Mouse (Mus musculus): ENCODE measurements around the gene Wnt10b. TPM values are rescaled to one million over a fixed set of nuclear protein-coding genes. Genes with fewer than 3 reads are reported as not detected.

The Wnt10b gene
- total and polyA plus RNA-seq, 3 experiments, result 0.20 to 0.29 (median 0.23) TPM

DNA sequence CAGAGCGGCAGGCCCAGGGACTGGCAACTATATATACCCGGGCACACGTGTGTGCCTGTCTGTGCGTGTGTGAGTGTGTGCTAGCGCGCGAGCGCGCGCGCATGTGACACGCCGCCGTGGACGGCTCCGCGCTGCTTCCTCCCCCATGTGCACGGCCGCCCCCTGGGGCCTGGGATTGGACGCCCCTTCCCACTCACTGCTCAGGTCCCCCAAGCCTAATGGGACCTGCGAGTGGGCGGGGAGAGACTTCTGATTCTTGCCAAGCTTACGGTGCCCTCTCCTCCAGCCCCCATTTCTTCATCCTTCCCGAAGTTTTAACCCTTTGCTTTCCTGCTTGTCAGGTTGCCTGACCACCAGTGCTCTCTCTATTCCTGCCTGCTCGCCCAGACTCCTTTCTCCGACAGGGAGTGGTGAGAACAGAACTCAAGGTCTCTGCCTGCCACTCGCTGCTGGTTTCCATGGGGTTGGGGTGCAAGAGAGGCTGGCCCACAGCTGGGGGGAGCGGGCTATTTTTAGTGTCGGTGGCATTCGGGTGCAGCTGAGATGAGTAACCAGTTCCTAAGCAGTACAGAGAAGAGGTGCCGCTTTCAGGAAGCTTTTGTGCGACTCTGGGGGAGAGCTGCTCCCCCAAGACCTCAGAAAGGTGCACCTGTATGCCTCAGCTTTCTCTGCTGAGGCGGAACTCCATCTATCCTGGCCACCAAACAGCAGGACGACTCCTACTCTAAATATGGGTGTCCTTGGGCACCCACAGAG lies 30.1 kb upstream of the Wnt10b start:
- DNase-seq, result peak; percentile 50 to 60
- Histone ChIP-seq H3K36me3 (ENCODE audit: control insufficient read depth, insufficient read depth, low read length) (no peaks in the 10 kb centered on the region; the same call in 1 of the 2 replicates), H3K27ac (no peak overlapping the region), H3K27me3 (ENCODE audit: control insufficient read depth, insufficient read depth, low read length) (peaks cover 2% of the 10 kb centered on the region; the same call in 1 of the 2 replicates), H3K4me3 (peak overlapping the region; percentile 43), H3K9ac (ENCODE audit: low read depth, low read length) (peak overlapping the region; percentile 43), H3K79me2 (replicated peaks; ENCODE audit: control insufficient read depth, insufficient read depth, low read length) (no peaks in the 10 kb centered on the region), H3K4me1 (ENCODE audit: control insufficient read depth, insufficient read depth, low read length) (peaks cover 3% of the 10 kb centered on the region; the same call in 1 of the 2 replicates)
- intact Hi-C loops (cut with DNase I), result no loop called here
- WGBS, result 2% methylated on average over 34 of the region's 34 CpGs
- TF ChIP-seq EP300 (IDR thresholded peaks at IDR 0.05; ENCODE audit: insufficient read depth, low read depth, low read length) (no peak), POLR2A (IDR thresholded peaks at IDR 0.05; ENCODE audit: insufficient read depth, low read depth, low read length) (no peak), CTCF (IDR thresholded peaks at IDR 0.05) (no peak)

- Histone ChIP-seq H3K36me3 (ENCODE audit: control insufficient read depth, insufficient read depth, low read length) (no peaks in the 10 kb centered on the region), H3K4me3 (peak overlapping the region; percentile 9; the same call in 1 of the 2 replicates), H3K4me1 (ENCODE audit: control insufficient read depth, insufficient read depth, low read length) (peaks cover 3% of the 10 kb centered on the region; the same call in 1 of the 2 replicates), H3K9ac (ENCODE audit: low read depth, low read length) (no peak overlapping the region), H3K27me3 (ENCODE audit: control insufficient read depth, insufficient read depth, low read length) (peaks cover 2% of the 10 kb centered on the region; the same call in 1 of the 2 replicates), H3K79me2 (replicated peaks; ENCODE audit: control insufficient read depth, insufficient read depth, low read length) (no peaks in the 10 kb centered on the region), H3K27ac (no peak overlapping the region)
- intact Hi-C loops (cut with DNase I), result no loop called here
- DNase-seq, result no peak
- 11% methylated on average over 58 of the region's 58 CpGs for WGBS
- no peak for TF ChIP-seq CTCF (IDR thresholded peaks at IDR 0.05)
- TF ChIP-seq EP300 (IDR thresholded peaks at IDR 0.05; ENCODE audit: insufficient read depth, low read depth, low read length), result no peak
- TF ChIP-seq POLR2A (IDR thresholded peaks at IDR 0.05; ENCODE audit: insufficient read depth, low read depth, low read length), result no peak
Measured at GRCm38 (mm10) chr15:98806809-98807770, 29.1 kb upstream of the Wnt10b start.

DNA sequence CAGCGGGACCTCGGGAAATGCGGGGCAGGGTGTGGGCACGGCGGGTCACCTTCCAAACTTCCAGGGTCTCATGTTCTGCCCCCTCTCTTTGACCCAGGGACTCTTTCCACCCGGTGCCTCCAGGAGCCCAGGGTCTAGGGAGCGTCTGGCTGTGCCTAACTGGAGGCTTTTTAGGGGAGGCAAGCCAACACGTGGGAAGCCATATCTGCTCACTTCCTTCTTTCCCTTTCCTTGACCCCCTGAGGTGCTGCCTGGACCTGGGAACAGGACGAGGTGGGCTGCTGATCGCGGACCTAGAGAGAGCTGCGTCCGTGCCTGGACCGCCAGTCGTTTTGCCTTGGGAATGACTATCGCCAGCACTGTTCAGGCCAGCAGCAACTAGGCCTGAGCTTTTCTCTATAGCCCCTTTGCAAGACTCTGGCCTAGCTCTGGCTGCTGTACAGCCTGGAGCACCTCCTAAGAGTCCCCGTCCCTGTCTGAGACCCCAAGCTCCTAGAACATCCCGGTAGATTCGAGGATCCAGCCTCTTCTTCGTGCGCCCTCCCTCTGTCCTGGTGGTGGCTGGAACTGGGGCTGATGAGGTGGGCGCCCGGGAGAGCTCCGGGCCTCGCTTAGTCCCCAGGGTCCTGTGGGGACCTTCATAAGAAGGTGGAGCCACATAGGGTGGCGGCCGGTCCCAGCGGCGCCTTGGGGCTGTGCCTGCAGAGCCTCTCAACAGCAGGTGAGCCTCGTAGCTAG lies 28.3 kb upstream of the Wnt10b start:
- Histone ChIP-seq H3K9ac (ENCODE audit: low read depth, low read length) (no peak overlapping the region), H3K4me1 (ENCODE audit: control insufficient read depth, insufficient read depth, low read length) (peaks cover 3% of the 10 kb centered on the region; the same call in 1 of the 2 replicates), H3K27ac (no peak overlapping the region), H3K27me3 (ENCODE audit: control insufficient read depth, insufficient read depth, low read length) (peaks cover 2% of the 10 kb centered on the region; the same call in 1 of the 2 replicates), H3K4me3 (no peak overlapping the region), H3K36me3 (ENCODE audit: control insufficient read depth, insufficient read depth, low read length) (no peaks in the 10 kb centered on the region), H3K79me2 (replicated peaks; ENCODE audit: control insufficient read depth, insufficient read depth, low read length) (no peaks in the 10 kb centered on the region)
- intact Hi-C loops (cut with DNase I), result no loop called here
- 45% methylated on average over 30 of the region's 30 CpGs for WGBS
- no peak for DNase-seq
- TF ChIP-seq CTCF (IDR thresholded peaks at IDR 0.05), result no peak
- no peak for TF ChIP-seq POLR2A (IDR thresholded peaks at IDR 0.05; ENCODE audit: insufficient read depth, low read depth, low read length)
- no peak for TF ChIP-seq EP300 (IDR thresholded peaks at IDR 0.05; ENCODE audit: insufficient read depth, low read depth, low read length)

- H3K27ac ChIP-seq, result no peak overlapping the region
- H3K36me3 ChIP-seq (ENCODE audit: control insufficient read depth, insufficient read depth, low read length), result no peaks in the 10 kb centered on the region
- intact Hi-C loops (cut with DNase I), result no loop called here
- peaks cover 3% of the 10 kb centered on the region; the same call in 1 of the 2 replicates for H3K4me1 ChIP-seq (ENCODE audit: control insufficient read depth, insufficient read depth, low read length)
- peak overlapping the region; percentile 57 for H3K9ac ChIP-seq (ENCODE audit: low read depth, low read length)
- 5% methylated on average over 63 of the region's 64 CpGs for whole genome bisulfite sequencing
- TF ChIP-seq CTCF (IDR thresholded peaks at IDR 0.05) (peak; percentile 84), POLR2A (IDR thresholded peaks at IDR 0.05; ENCODE audit: insufficient read depth, low read depth, low read length) (no peak)
- H3K79me2 ChIP-seq (replicated peaks; ENCODE audit: control insufficient read depth, insufficient read depth, low read length), result no peaks in the 10 kb centered on the region
- peak overlapping the region; percentile 36 for H3K4me3 ChIP-seq
- H3K27me3 ChIP-seq (ENCODE audit: control insufficient read depth, insufficient read depth, low read length), result peaks cover 5% of the 10 kb centered on the region
- DNase-seq, result peak; percentile 73 to 80
Measured at GRCm38 (mm10) chr15:98805324-98806040, 27.5 kb upstream of the Wnt10b start.

DNA sequence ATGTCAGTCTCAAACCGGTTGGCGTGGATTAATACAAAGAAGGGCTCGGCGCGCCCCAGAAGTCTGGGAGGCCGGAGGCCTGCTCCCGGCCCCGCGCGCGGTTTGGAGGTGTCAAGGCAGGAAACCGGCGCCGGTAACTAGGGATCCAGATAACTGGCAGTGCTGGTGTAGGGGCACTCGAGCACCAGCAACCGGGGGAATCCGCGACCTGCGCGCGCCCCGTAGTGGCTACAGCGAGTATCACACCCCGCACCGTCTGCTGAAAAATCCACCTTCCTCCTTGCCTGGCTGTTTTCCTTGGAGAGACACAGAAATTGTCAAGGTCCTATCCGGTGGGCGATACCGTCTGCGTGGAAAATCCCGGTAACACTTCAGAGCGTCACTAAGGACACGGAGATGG lies 26.1 kb upstream of the Wnt10b start:
- WGBS, result 2% methylated on average over 32 of the region's 32 CpGs
- Histone ChIP-seq H3K4me1 (ENCODE audit: control insufficient read depth, insufficient read depth, low read length) (peaks cover 3% of the 10 kb centered on the region; the same call in 1 of the 2 replicates), H3K4me3 (no peak overlapping the region), H3K9ac (ENCODE audit: low read depth, low read length) (no peak overlapping the region), H3K36me3 (ENCODE audit: control insufficient read depth, insufficient read depth, low read length) (no peaks in the 10 kb centered on the region), H3K27ac (no peak overlapping the region), H3K27me3 (ENCODE audit: control insufficient read depth, insufficient read depth, low read length) (peaks cover 5% of the 10 kb centered on the region), H3K79me2 (replicated peaks; ENCODE audit: control insufficient read depth, insufficient read depth, low read length) (no peaks in the 10 kb centered on the region)
- intact Hi-C loops (cut with DNase I), result loop anchor here (5.0 kb wide), 1 partner anchor 102 kb away; no protein-coding TSS in a partner anchor
- no peak for TF ChIP-seq EP300 (IDR thresholded peaks at IDR 0.05; ENCODE audit: insufficient read depth, low read depth, low read length)
- TF ChIP-seq POLR2A (IDR thresholded peaks at IDR 0.05; ENCODE audit: insufficient read depth, low read depth, low read length), result no peak
- peak; percentile 98 for TF ChIP-seq CTCF (IDR thresholded peaks at IDR 0.05)
- peak; percentile 79 to 90 for DNase-seq

Data from heart, adult 2 months (tissue).